Mouse (Mus musculus) layer of hippocampus, adult 18-20 months (tissue): Measurements from ENCODE around the gene Rab44. TPM values are rescaled to one million over a fixed set of nuclear protein-coding genes. Genes with fewer than 3 reads are reported as not detected.

Source experiments
- DNase-seq, 2 experiments: peaks; one replicate each; pipeline ENCODE4 v3.0.0; 2022; ENCODE audit warnings: low spot score in 2 of 2
- total RNA-seq, 2 experiments: library from RNA; stranded (reverse); gene quantifications; 2 replicates each; pipeline ENCODE4 v1.2.3; 2021

The Rab44 gene
- total RNA-seq, 2 experiments from 2014 or later = not detected

DNA sequence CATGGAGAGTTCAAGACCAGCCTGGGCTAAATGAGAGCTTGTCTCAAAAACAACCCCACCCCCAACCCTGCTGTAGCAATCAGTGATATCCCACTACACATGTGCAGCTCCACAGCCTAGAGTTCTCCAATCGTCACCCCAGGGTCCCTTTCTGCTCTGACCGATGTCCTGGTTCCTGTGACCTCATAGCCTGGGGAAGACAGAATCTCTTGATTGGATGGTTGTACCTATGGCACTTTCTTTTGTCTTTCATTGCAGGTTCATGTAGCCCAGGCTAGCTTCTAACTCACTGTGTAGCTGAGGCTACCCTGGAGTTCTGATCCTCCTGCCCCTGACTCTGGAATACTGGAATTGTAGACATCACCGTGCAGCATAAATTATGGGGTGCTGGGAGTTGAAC lies 12.6 kb downstream of the Rab44 start:
- no peak for DNase-seq

DNA sequence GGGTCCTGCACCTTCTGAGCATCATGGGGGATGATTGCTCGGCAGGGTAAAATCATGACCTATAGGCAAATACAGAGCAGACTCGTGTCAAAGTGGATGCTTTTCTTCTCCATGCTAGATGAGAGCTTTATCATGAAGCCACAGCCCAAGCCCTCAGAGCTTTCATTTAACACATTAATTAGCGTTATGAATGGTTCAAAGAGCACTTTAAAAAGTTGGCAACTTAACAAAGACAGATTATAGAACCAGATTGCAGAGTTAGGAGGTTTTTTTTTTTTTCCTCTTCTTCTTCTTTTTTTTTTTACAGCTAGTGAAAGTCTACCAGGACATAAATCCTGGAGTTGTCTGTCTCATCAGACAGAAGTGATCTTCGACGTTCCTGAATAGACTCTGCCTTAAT lies 15.4 kb downstream of the Rab44 start:
- no peak for DNase-seq

DNA sequence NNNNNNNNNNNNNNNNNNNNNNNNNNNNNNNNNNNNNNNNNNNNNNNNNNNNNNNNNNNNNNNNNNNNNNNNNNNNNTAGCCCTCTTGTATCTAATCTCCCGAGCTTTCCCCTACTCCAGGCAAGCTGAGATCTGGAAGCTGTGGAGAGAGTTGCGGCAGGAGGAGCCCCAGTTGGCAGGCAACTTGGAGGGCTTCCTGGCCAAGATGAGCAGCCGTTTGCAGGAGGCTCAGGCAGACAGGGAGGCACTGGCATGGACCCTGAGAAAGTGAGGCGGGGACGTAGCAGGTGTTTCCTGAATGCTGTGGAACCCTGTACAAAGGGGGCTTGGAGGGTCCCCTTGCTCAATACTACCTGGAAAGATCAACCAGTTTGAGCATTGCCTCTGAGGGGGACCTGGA lies 21.1 kb downstream of the Rab44 start:
- no peak for DNase-seq

GRCm38 (mm10) chr17:29136236-29136635 lies 22.3 kb downstream of the Rab44 start:
- peak in 1 of 2 experiments; percentile 41 for DNase-seq

GRCm38 (mm10) chr17:29137906-29138305 lies 24.0 kb downstream of the Rab44 start:
- DNase-seq = no peak

- DNase-seq = no peak
These were observed 27.6 kb downstream of the Rab44 start for GRCm38 (mm10) chr17:29141577-29141976.

- DNase-seq = no peak
These were observed 29.3 kb downstream of the Rab44 start for GRCm38 (mm10) chr17:29143266-29143665.

DNA sequence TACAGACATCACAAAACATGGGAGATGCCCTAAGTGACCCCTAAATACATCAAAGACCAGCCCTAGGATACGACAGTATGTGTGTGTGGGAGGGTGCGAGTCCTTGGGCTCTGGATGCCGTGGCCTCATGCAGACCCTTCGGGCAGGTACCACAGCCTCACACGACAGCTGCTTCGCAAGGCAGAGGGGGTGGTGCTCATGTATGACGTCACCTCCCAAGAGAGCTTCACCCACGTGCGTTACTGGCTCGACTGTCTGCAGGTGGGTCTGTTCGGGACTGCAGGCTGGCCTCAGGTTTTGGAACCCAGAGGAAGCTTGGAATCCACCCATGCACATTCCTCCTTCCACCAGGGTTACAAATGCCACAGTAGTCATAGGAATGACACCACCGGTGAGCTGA lies 31.2 kb downstream of the Rab44 start:
- no peak for DNase-seq

DNA sequence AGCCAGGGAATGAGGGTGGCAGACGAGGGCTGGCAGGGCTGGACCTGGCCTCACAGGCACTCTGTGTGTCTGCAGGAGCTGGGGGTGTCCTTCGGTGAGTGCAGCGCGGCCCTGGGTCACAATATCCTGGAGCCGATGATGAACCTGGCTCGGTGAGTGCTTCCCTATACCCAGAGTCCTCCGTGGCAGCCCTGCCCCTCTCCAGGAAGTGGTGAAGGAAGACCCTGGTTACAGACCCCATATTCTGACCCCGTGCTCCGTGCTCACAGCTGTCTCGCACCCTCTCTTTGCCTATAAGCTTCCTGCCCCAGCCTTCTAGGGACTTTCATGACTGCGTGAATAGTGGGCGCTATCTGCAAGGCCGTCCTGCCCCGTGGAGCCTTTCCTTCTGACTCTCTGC lies 33.3 kb downstream of the Rab44 start:
- DNase-seq = no peak

DNA sequence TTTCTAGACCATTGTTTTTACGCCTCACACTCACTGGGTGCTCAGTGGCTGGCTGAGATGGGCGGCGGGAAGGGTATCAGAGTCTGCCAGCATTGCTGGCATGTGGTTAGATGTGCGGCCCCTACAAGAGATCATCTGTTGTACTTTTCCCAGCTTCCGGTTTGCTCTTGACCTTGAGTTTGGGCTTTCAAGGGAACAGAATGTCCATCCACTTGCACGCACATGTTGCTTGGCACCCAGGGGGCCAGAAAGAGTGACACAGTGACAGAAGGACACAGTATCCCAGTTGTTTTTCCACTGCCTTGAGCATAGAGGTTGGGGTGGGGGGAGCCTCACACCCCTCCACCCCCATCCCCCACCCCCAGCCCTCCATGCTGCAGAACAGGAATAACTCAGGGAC lies 33.8 kb downstream of the Rab44 start:
- DNase-seq = no peak

GRCm38 (mm10) chr17:29149766-29150165 lies 35.8 kb downstream of the Rab44 start:
- DNase-seq = no peak

GRCm38 (mm10) chr17:29152547-29152946 lies 38.6 kb downstream of the Rab44 start:
- no peak for DNase-seq

DNA sequence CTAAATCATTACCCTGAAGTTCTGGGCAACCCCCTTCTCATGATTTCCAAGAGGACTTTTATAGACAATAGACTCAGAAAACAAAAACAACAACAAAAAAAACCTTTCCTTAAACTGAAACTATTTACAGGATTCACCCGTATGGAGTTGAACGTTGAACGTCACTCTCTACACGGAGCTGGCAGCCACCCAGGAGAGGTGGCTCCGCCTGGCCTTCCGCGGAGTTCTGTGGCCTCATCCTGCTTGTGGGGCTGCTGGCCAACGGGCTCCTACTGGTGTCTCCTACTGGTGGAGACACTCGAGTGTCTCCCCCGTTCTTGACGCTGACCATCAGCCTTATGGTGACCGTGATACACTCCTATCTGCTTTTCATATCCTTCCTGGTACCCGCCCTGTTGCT lies 40.3 kb downstream of the Rab44 start:
- DNase-seq = no peak

DNA sequence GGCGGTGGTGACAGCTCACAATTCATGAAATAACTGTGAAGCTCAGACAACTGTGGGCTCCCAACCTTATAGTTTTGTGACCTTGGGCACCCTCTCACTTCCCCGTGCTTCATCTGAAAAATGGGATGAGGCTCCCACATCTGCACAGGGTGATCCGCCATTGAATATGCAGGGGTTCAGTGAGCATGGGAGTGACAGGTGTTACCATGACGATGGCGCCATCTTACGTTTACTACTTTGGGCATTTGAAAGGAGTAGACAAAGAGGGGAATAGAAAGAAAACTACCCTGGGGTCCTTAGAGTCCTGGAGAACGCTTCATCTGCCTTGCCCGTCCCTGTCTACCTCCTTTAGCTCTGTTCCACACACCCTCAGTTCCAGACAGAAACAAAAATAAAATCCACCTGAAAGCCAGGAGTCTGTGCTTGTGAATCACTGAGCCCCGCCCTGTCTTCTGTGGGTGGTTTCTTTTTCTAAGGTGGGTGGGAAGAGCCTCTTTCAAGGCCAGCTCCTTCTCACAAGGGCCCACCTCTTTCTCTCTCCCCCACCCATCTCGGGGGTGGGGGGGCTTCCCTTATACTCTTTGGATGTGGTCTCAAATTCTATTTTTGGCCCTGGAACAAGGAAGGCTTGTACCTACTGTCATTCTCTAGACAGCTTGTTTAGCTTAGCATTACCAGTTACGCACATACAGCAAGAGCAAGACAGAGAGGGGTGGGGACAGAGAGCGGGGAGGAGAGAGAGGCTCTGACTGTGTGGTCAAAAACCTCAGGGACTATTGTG lies 41.6 kb downstream of the Rab44 start:
- DNase-seq = no peak

DNA sequence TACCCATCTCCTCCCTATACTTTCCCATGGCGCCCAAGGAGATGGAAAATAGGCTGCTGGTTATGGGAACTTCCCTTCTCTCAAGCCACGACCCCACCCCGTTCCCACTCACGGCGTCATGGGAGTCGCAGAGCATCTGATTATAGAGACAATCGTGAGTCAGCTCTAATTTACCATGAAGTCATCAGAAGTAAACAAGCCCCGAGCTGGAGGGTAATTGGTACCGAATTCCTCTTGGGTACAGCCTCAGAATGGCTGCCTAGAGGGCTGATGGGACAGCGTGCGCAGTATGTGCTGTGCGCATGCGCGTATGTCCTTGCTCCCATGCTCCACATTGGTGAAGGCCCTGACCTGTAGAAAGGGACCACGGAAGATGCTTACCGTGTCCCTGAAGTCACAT lies 42.5 kb downstream of the Rab44 start:
- no peak for DNase-seq

DNA sequence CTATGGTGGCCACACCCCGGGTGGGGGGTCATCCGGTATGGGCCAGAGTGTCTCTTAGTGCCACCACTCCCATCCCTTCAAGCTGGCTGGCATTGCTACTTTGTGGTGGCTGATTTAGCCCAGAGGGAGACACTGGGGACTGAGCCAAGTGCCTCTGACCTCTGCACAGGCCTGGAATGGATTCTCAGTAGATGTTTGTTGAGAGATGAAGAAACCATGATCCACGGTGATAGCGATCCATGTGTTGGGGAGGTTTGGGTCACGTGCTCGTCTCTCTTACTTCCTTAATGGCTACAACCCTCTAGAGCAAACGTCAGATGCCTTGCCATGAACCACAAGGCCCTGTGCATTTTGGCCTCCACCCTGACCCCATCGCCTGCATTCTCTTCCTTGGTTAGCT lies 42.9 kb downstream of the Rab44 start:
- no peak for DNase-seq

DNA sequence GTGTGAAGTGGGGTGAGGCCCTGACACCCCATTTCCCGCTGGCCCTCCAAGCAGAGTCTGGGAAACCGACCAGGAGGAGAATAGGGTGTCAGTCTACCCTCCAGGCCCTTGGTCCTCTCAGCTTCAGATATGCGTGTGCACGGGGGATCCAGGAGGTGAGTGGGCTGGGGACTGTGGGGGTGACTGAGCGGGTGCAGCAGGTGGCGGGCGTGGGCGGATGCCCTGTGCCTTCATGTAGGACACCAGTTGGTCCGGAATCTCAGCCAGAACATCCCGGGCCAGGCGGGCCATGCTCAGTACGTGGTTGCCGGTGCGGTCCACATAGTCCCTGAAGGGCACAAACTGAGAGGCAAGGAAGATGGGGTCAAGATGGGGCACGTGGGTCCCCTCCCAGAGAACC lies 45.0 kb downstream of the Rab44 start:
- DNase-seq = peak in 1 of 2 experiments; percentile 57

- no peak for DNase-seq
These were observed 45.4 kb downstream of the Rab44 start for GRCm38 (mm10) chr17:29159320-29159719.

- no peak for DNase-seq
These were observed 46.0 kb downstream of the Rab44 start for GRCm38 (mm10) chr17:29159743-29160455.

DNA sequence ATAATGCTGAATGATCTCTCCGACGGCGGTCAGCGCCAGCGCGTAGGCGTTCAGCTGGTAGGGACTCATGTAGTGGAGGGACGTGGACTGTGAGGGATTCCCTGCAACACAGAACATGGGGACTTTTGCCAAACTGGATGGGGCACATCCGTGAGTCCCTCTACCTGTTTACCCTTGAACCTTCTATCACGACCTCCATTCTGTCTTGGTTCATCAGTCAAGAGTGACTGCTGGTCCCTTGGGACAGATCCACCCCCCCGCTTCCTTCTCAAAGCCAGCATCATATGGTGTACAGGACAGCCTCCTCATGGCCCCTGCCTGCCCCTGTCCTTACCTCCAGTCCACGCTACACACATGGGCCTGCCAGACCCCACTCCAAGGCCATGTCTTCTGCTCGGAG lies 48.4 kb downstream of the Rab44 start:
- DNase-seq = no peak

GRCm38 (mm10) chr17:29164469-29165111 lies 50.6 kb downstream of the Rab44 start:
- DNase-seq = no peak

DNA sequence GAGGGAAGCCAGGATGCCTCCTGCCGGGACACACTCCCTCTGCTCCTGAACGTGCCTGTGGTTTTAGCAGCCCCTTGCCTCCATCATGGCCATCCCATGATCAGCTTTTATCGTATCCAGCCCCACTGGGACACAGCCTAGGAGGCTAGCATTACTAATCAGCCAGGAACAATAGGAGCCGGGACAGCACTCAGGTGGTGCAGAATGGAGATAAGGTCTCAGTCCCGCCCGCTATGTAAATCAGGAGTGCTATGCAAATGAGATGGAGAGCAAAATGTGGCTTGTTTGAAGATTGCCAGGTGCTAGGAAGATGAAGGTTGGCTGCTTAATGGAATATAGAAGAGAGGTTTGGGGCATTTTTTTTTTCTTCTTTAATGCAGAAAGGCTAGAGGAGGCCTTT lies 51.5 kb downstream of the Rab44 start:
- no peak for DNase-seq
